Mouse (Mus musculus) forebrain, embryonic 15.5 days (tissue): ENCODE data around the gene Parp2. TPM values are rescaled to one million over a fixed set of nuclear protein-coding genes. Genes with fewer than 3 reads are reported as not detected.
A peak's percentile ranks its signal among the peaks of the same experiment; 100 is the strongest.
"Not testable (repeated sequence)": the region's sequence is repeated elsewhere in the genome, so short reads cannot be mapped to it uniquely, and the experiment has no call there.

Experiments used
- ATAC-seq: fragments of 200-750 bp; cut with Nextera tagmentation; replicated peaks from 2 replicates; pipeline ENCODE4 v1.8.0; 2017; ENCODE audit warnings: mild to moderate bottlenecking, moderate TSS enrichment, moderate library complexity
- H3K27ac ChIP-seq: fragments of 300-500 bp; sonication (generic); replicated peaks from 2 replicates; pipeline ENCODE4 v1.5.1; 2015; ENCODE audit warnings: mild to moderate bottlenecking, inconsistent platforms
- H3K27me3 ChIP-seq: fragments of 300-500 bp; sonication (generic); 2 replicates; pipeline ENCODE4 v1.6.1; 2015; ENCODE audit warnings: inconsistent platforms
- H3K36me3 ChIP-seq: fragments of 300-500 bp; sonication (generic); 2 replicates; pipeline ENCODE4 v1.6.1; 2015; ENCODE audit warnings: mild to moderate bottlenecking, inconsistent platforms
- H3K4me1 ChIP-seq: fragments of 300-500 bp; sonication (generic); 2 replicates; pipeline ENCODE4 v1.6.1; 2015; ENCODE audit warnings: inconsistent platforms
- H3K4me2 ChIP-seq: fragments of 300-500 bp; sonication (generic); replicated peaks from 2 replicates; pipeline ENCODE4 v1.6.1; 2015; ENCODE audit warnings: mild to moderate bottlenecking, inconsistent platforms
- H3K4me3 ChIP-seq: fragments of 300-500 bp; sonication (generic); 2 replicates; pipeline ENCODE4 v1.5.1; 2015; ENCODE audit warnings: mild to moderate bottlenecking, inconsistent platforms
- H3K9ac ChIP-seq: fragments of 300-500 bp; sonication (generic); replicated peaks from 2 replicates; pipeline ENCODE4 v1.6.1; 2015; ENCODE audit warnings: mild to moderate bottlenecking, inconsistent platforms
- H3K9me3 ChIP-seq: fragments of 300-500 bp; sonication (generic); 2 replicates; pipeline ENCODE4 v1.6.1; 2016; ENCODE audit warnings: inconsistent platforms
- WGBS: fragments of 180-500 bp; shearing (Covaris S2); methylation state at CpG from one replicate; pipeline ENCODE4 v1.1.7; 2015; ENCODE audit warnings: mixed read lengths; 5-methylcytosine and 5-hydroxymethylcytosine counted together
- polyA plus RNA-seq: library from polyadenylated mRNA; unstranded; fragments of >200 nt; fragmentation: Nextera tagmentation; extraction: Ambion mirVana; gene quantifications from 2 replicates; pipeline ENCODE4 v1.2.1, GENCODE M21; 2015

Parp2 gene
- polyA plus RNA-seq, 1 experiment from 2014 or later = 51.6 TPM

DNA sequence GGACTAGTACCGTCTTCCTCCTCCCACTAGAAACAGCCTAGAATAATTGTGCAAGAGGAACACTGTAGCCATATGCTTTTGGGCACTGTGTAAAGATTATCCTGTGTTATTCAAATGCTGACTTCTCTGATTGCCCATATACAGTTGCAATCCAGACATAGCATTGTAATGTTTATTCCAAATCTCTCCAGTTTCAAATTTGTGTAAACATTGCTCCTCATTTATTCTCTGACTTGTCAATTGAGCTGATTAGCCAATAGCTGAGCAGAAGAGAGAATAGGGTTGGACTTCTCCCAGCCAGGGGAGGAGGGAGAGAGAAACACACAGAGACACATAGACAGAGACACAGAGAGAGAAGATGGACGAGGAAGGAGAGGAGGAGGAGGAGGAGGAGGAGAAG is 26.8 kb downstream of the Parp2 start:
- no peak for ATAC-seq
- no peak overlapping the region for H3K27ac ChIP-seq
- 61% methylated on average over 2 of the region's 2 CpGs for WGBS
- no peak overlapping the region for H3K4me2 ChIP-seq
- H3K27me3 ChIP-seq = no peaks in the 10 kb centered on the region
- no peaks in the 10 kb centered on the region for H3K9me3 ChIP-seq
- H3K9ac ChIP-seq = no peak overlapping the region
- no peak overlapping the region for H3K4me3 ChIP-seq
- H3K36me3 ChIP-seq = no peaks in the 10 kb centered on the region
- H3K4me1 ChIP-seq = no peaks in the 10 kb centered on the region

- Histone ChIP-seq H3K4me1 (no peaks in the 10 kb centered on the region), H3K36me3 (no peaks in the 10 kb centered on the region), H3K4me2 (no peak overlapping the region), H3K9me3 (no peaks in the 10 kb centered on the region), H3K27ac (no peak overlapping the region), H3K9ac (no peak overlapping the region), H3K27me3 (no peaks in the 10 kb centered on the region), H3K4me3 (no peak overlapping the region)
- 61% methylated on average over 6 of the region's 6 CpGs for WGBS
- ATAC-seq = no peak
Measured at GRCm38 (mm10) chr14:50837236-50837635, 29.6 kb downstream of the Parp2 start.

DNA sequence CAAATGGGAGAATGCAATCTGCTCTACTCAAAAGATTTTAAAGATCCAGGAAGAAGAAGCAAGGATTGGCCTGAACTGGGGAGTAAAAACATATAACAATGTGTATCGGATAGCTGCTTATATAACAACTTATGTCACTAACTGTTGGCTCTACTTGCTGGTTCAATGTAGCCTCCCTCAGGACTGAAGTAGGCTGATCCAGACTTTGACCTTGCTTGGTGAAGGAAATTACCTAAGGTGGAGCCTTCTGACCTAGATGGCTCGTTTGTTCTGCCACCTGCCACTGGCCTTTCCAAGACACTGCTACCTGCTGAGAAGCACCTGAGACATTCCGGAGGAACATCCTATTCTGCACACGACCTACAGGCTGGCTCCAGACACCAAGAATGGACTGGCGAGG is 48.1 kb downstream of the Parp2 start:
- no peak overlapping the region for H3K4me2 ChIP-seq
- no peaks in the 10 kb centered on the region for H3K4me1 ChIP-seq
- no peak for ATAC-seq
- 88% methylated on average over 5 of the region's 5 CpGs for WGBS
- H3K4me3 ChIP-seq = no peak overlapping the region
- H3K36me3 ChIP-seq = no peaks in the 10 kb centered on the region
- H3K9ac ChIP-seq = no peak overlapping the region
- no peak overlapping the region for H3K27ac ChIP-seq
- no peaks in the 10 kb centered on the region for H3K27me3 ChIP-seq
- H3K9me3 ChIP-seq = no peaks in the 10 kb centered on the region

DNA sequence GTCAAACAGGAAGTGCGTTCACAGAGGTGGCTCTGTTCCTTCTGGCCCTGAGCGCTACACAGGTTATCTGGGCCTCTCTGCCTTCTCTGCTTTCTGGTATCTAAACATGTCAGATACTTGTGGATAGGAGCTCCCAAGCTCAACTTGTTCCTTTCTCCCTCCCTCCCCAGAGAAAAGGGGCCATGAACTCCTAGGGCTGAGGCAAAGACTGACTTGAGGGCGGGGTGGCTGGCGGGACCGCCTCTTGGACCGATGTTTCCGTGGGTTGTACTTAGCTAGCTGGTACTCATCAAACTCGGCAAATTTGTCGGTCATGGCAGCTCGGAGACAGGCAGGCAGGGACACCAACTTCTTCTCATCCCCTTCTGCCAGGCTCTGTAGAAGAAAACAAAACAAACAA is 55.0 kb downstream of the Parp2 start:
- no peak for ATAC-seq
- 95% methylated on average over 10 of the region's 10 CpGs for WGBS
- no peaks in the 10 kb centered on the region for H3K36me3 ChIP-seq
- H3K27me3 ChIP-seq = no peaks in the 10 kb centered on the region
- no peak overlapping the region for H3K27ac ChIP-seq
- no peak overlapping the region for H3K4me3 ChIP-seq
- H3K4me2 ChIP-seq = no peak overlapping the region
- no peaks in the 10 kb centered on the region for H3K4me1 ChIP-seq
- H3K9me3 ChIP-seq = no peaks in the 10 kb centered on the region
- no peak overlapping the region for H3K9ac ChIP-seq

GRCm38 (mm10) chr14:50865005-50865404 is 57.4 kb downstream of the Parp2 start:
- not testable (repeated sequence) for H3K27me3 ChIP-seq, H3K36me3 ChIP-seq, H3K4me2 ChIP-seq, H3K27ac ChIP-seq, H3K4me1 ChIP-seq, H3K9me3 ChIP-seq, ATAC-seq, H3K4me3 ChIP-seq, H3K9ac ChIP-seq

DNA sequence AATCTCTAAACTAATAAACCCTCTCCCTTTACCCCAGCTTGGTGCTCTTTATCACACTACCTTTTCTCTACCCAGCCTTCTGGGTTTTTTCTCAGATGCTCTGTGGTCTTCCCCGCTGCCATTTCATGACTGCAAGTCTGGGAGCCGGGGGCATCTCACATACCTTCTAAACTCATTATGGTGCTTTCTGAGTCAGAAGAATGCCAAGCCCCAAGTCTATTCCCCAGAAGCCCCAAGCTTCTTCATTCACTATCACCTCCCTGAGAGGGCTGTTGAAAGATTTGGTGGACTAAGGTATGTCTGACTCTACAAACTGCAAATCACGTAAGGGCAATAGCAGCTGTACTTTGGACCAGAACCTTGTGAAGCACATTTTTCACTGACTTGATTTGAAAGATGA is 59.3 kb downstream of the Parp2 start:
- no peak for ATAC-seq
- H3K4me3 ChIP-seq = no peak overlapping the region

GRCm38 (mm10) chr14:50868211-50868610 is 60.6 kb downstream of the Parp2 start:
- no peak overlapping the region for H3K4me3 ChIP-seq
- no peaks in the 10 kb centered on the region for H3K36me3 ChIP-seq
- ATAC-seq = no peak
- WGBS = 83% methylated on average over 4 of the region's 4 CpGs
- no peaks in the 10 kb centered on the region for H3K9me3 ChIP-seq
- no peak overlapping the region for H3K9ac ChIP-seq
- no peak overlapping the region for H3K4me2 ChIP-seq
- no peak overlapping the region for H3K27ac ChIP-seq
- H3K27me3 ChIP-seq = no peaks in the 10 kb centered on the region
- peaks cover 5% of the 10 kb centered on the region for H3K4me1 ChIP-seq

More for the DNA sequence above, 59.3 kb downstream of the Parp2 start:
- no peak overlapping the region for H3K4me2 ChIP-seq
- peaks cover 5% of the 10 kb centered on the region for H3K4me1 ChIP-seq
- no peak overlapping the region for H3K9ac ChIP-seq
- H3K27ac ChIP-seq = no peak overlapping the region
- no peaks in the 10 kb centered on the region for H3K27me3 ChIP-seq
- H3K9me3 ChIP-seq = no peaks in the 10 kb centered on the region
- H3K36me3 ChIP-seq = no peaks in the 10 kb centered on the region
- WGBS = 93% methylated on average over 3 of the region's 3 CpGs

- Histone ChIP-seq H3K4me2 (no peak overlapping the region), H3K36me3 (no peaks in the 10 kb centered on the region), H3K4me1 (peaks cover 5% of the 10 kb centered on the region), H3K9ac (no peak overlapping the region), H3K9me3 (no peaks in the 10 kb centered on the region), H3K4me3 (no peak overlapping the region), H3K27ac (no peak overlapping the region), H3K27me3 (no peaks in the 10 kb centered on the region)
- WGBS = 91% methylated on average over 5 of the region's 5 CpGs
- ATAC-seq = no peak
Measured at GRCm38 (mm10) chr14:50868656-50869055, 61.0 kb downstream of the Parp2 start.

GRCm38 (mm10) chr14:50869889-50870804 is 62.5 kb downstream of the Parp2 start, which contains the start of gene Tep1:
Gene Tep1 (minus strand): TSS chr14:50870560.
- H3K4me2 ChIP-seq = peak within 1 kb of the TSS; percentile 74
- no peaks in the 10 kb centered on the region for H3K36me3 ChIP-seq
- H3K27me3 ChIP-seq = no peaks in the 10 kb centered on the region
- peak; percentile 86 for ATAC-seq
- H3K9me3 ChIP-seq = no peaks in the 10 kb centered on the region
- peak within 1 kb of the TSS; percentile 55 for H3K9ac ChIP-seq
- peak within 1 kb of the TSS; percentile 35 for H3K27ac ChIP-seq
- H3K4me3 ChIP-seq = peak within 1 kb of the TSS; percentile 50
- H3K4me1 ChIP-seq = peaks cover 5% of the 10 kb centered on the region
- WGBS = 7% methylated on average over 32 of the region's 32 CpGs

- no peak for ATAC-seq
- Histone ChIP-seq H3K4me1 (peaks cover 5% of the 10 kb centered on the region), H3K27ac (no peak overlapping the region), H3K9ac (peak overlapping the region; percentile 55; the same call in 1 of the 2 replicates), H3K4me3 (peak overlapping the region; percentile 50), H3K36me3 (no peaks in the 10 kb centered on the region), H3K9me3 (no peaks in the 10 kb centered on the region), H3K4me2 (peak overlapping the region; percentile 74), H3K27me3 (no peaks in the 10 kb centered on the region)
- 41% methylated on average over 5 of the region's 5 CpGs for WGBS
Measured at GRCm38 (mm10) chr14:50870805-50871143, 63.1 kb downstream of the Parp2 start.
